Mouse (Mus musculus): ENCODE data around the gene Prkcd. TPM values are rescaled to one million over a fixed set of nuclear protein-coding genes. Genes with fewer than 3 reads are reported as not detected.

Gene Prkcd
- polyA plus RNA-seq, 1 experiment from 2014 or later: 50.9 TPM

DNA sequence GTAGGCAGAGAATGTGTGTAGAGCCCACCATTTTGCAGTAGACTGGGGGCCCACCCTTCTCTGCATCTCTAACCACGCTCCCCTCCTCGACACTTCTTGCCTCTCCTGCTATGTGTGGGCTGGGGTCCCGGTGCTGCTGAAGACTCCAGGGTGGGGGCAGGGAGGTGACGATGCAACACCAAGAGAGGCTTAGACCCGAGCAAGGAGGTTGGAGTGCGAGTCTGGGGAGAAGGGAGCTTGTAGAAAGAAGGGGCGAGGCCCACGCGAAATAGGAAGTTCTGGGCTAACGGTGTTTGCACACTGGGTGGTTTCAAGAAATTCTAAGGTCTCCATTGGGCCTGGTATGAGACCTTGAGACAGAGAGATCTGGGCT lies 76.2 kb downstream of the Prkcd start:
- Histone ChIP-seq H3K27me3 (no peaks in the 10 kb centered on the region), H3K4me1 (peaks cover 33% of the 10 kb centered on the region), H3K9me3 (no peaks in the 10 kb centered on the region), H3K27ac (peak overlapping the region; percentile 92), H3K9ac (peak overlapping the region; percentile 91), H3K36me3 (peaks cover 11% of the 10 kb centered on the region; the same call in 1 of the 2 replicates), H3K4me2 (peak overlapping the region; percentile 88), H3K4me3 (peak overlapping the region; percentile 76)
- no peak for ATAC-seq (ENCODE audit: insufficient number of reproducible peaks, insufficient read depth, low FRiP score, low TSS enrichment, low read depth)
- WGBS: under 1% methylated on average over 10 of the region's 10 CpGs

DNA sequence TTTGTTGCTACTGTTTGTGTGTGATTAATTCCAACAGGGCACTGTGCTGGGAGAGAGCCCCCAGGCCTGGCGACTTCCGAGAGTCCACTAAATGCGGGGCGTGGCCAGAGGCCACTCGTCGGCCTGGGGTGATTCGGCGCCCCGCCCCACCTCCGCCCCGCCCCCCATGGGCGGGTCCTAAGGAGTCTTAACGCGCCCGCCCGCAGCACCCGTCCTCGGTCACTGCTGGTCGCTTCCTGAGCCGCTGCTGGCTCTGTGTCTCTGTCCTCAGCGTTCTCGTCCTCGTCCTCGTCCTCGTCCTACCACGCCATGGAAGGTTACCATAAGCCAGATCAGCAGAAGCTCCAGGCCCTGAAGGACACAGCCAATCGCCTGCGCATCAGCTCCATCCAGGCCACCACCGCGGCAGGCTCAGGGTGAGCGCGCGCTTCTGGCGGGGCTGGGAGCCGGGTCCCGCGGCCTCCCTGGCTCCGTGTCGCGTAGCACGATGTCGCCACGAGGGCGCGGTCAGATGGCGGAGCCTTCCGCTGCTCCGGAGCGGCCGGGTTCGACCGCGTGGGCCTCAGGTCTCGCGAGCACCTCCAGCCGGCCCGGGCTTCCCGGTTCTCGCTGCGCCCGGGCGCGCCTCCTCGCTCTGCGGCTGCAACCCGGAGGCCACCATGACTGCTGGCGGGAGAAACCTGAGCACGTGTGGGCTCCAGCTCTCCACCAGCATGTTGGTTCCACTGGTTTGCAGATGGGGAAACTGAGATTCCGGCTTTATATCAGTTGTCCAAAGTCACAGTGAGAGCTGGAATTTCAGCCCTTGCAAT lies 76.8 kb downstream of the Prkcd start:
- Histone ChIP-seq H3K27me3 (no peaks in the 10 kb centered on the region), H3K36me3 (peaks cover 5% of the 10 kb centered on the region; the same call in 1 of the 2 replicates), H3K4me2 (peak overlapping the region; percentile 88), H3K9ac (peak overlapping the region; percentile 91), H3K4me1 (peaks cover 33% of the 10 kb centered on the region), H3K4me3 (peak overlapping the region; percentile 76), H3K9me3 (no peaks in the 10 kb centered on the region), H3K27ac (peak overlapping the region; percentile 92)
- WGBS: under 1% methylated on average over 69 of the region's 69 CpGs
- ATAC-seq (ENCODE audit: insufficient number of reproducible peaks, insufficient read depth, low FRiP score, low TSS enrichment, low read depth): peak; percentile 87

DNA sequence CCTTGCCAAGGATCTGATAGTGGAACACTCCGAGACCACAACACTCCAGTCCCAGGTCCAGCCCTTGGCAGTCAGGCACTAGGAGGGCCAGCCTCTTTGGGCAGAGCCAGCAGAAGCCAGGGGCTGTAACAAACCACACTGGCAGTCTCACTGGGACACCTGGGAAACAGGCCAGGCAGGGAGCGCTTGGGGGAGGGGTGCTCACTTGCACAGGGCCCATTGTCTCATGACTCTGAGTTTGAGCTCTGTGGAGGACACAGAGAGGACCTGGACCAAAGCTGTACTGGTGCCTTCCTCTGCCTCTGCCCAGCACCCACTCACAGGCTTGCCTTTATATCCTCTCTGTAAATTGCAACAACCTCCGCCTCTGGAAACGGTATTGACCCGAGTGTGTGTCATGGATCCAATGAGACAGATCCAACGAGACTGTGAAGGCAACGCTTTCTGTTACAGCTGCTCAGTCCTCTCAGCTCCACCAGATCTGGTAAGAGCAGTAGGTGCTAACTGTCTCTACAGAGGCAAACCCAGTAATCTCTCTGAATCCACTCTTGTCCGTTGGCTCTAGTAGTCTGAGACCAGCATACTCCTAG lies 77.8 kb downstream of the Prkcd start, which contains the start of gene Tkt:
TSS of gene Tkt (plus strand) at position 229 of the 590 bp plus-strand sequence.
- WGBS: 25% methylated on average over 8 of the region's 8 CpGs
- ATAC-seq (ENCODE audit: insufficient number of reproducible peaks, insufficient read depth, low FRiP score, low TSS enrichment, low read depth): no peak

More for the DNA sequence above, 77.8 kb downstream of the Prkcd start, which contains the start of gene Tkt:
- Histone ChIP-seq H3K9me3 (no peaks in the 10 kb centered on the region), H3K27ac (peak within 1 kb of the TSS; percentile 92), H3K4me2 (peak within 1 kb of the TSS; percentile 88), H3K27me3 (no peaks in the 10 kb centered on the region), H3K4me1 (peaks cover 30% of the 10 kb centered on the region), H3K4me3 (peak within 1 kb of the TSS; percentile 76), H3K36me3 (peaks cover 4% of the 10 kb centered on the region; the same call in 1 of the 2 replicates), H3K9ac (peak within 1 kb of the TSS; percentile 91)

Small RNA genes within 50 kb of the gene (microRNA-seq; reads per million reads assigned to microRNA genes)
- 2.2 reads per million, percentile 5 among the genes with 10 or more reads in this experiment for gene Mir3076

Other genes starting within 250 kb of the Prkcd start
- 33.3 and 37.3 TPM in 2 replicates for gene Dcp1a, start 146.7 kb downstream of the Prkcd start, polyA plus RNA-seq (2015; fragmentation: Nextera tagmentation; extraction: Ambion mirVana)
- gene Cacna1d, start 134.8 kb downstream of the Prkcd start, polyA plus RNA-seq (2015; fragmentation: Nextera tagmentation; extraction: Ambion mirVana): 6.2 and 6.6 TPM in 2 replicates
- 220 and 242 TPM in 2 replicates for gene Tkt, start 77.9 kb downstream of the Prkcd start, polyA plus RNA-seq (2015; fragmentation: Nextera tagmentation; extraction: Ambion mirVana)
- 21.5 and 21.6 TPM in 2 replicates for gene Rft1, start 28.1 kb upstream of the Prkcd start, polyA plus RNA-seq (2015; fragmentation: Nextera tagmentation; extraction: Ambion mirVana)
- 14.7 and 17.6 TPM in 2 replicates for gene Sfmbt1, start 88.6 kb upstream of the Prkcd start, polyA plus RNA-seq (2015; fragmentation: Nextera tagmentation; extraction: Ambion mirVana)
- 28.9 and 30.7 TPM in 2 replicates for gene Tmem110, start 199.4 kb upstream of the Prkcd start, polyA plus RNA-seq (2015; fragmentation: Nextera tagmentation; extraction: Ambion mirVana)